In genomic region chr11:32347607-32348432, GRCm38 (mm10) we compare ENCODE assay signal across 8 mouse cellular contexts. TPM values are rescaled to one million over a fixed set of nuclear protein-coding genes. Genes with fewer than 3 reads are reported as not detected.
DNase-seq lines count a peak whose midpoint lies in the region; ATAC-seq lines count a peak whose summit lies in the region.

Sh3pxd2b (plus strand) TSS chr11:32347820.

- H3K27me3 ChIP-seq in embryonic facial prominence, embryonic 11.5 days (ENCODE audit: control insufficient read depth, insufficient read depth, low read length), result no peaks in the 10 kb centered on the region
- H3K27me3 ChIP-seq in heart, embryonic 16.5 days (ENCODE audit: control insufficient read depth, insufficient read depth, low read length), result no peaks in the 10 kb centered on the region
- no peaks in the 10 kb centered on the region for H3K27me3 ChIP-seq in lung, embryonic 16.5 days (ENCODE audit: control insufficient read depth, insufficient read depth, low read depth, low read length)

- no peak for ATAC-seq in CD4-positive, CD25-positive, alpha-beta regulatory T cell, adult 4 months
- ATAC-seq in embryonic facial prominence, embryonic 11.5 days (replicated peaks; ENCODE audit: insufficient number of reproducible peaks, low FRiP score, low TSS enrichment, low read depth), result peak; percentile 74
- peak; percentile 82 for ATAC-seq in heart, embryonic 16.5 days (replicated peaks; ENCODE audit: extremely low read depth, insufficient read depth, low FRiP score)
- peak; percentile 87 for ATAC-seq in lung, embryonic 16.5 days (ENCODE audit: low read depth)

- DNase-seq in CD4-positive, CD25-positive, alpha-beta regulatory T cell, adult 2 months (ENCODE audit: low read depth, low spot score), result peak; percentile 40
- DNase-seq in adrenal gland, adult (ENCODE audit: inconsistent age in 2 of 2, low spot score in 1 of 2), result peak; percentile 70 to 84
- DNase-seq in embryonic facial prominence, embryonic 11.5 days (ENCODE audit: low spot score), result peak; percentile 74
- peak; percentile 70 to 87 for DNase-seq in kidney, postnatal 36 days
- DNase-seq in retina, embryonic 14.5 days (ENCODE audit: low spot score), result peak; percentile 68

- under 1% methylated on average over 57 of the region's 86 CpGs for WGBS in embryonic facial prominence, embryonic 11.5 days
- whole genome bisulfite sequencing in heart, embryonic 16.5 days, result 1% methylated on average over 73 of the region's 86 CpGs
- under 1% methylated on average over 73 of the region's 86 CpGs for WGBS in lung, embryonic 16.5 days

- H3K4me3 ChIP-seq in embryonic facial prominence, embryonic 11.5 days (ENCODE audit: low read depth, low read length), result peak within 1 kb of the TSS; percentile 79
- peak within 1 kb of the TSS; percentile 67 for H3K4me3 ChIP-seq in heart, embryonic 16.5 days (ENCODE audit: low read length)
- H3K4me3 ChIP-seq in lung, embryonic 16.5 days (ENCODE audit: low read length), result peak within 1 kb of the TSS; percentile 89

- H3K4me1 ChIP-seq in embryonic facial prominence, embryonic 11.5 days (ENCODE audit: control insufficient read depth, insufficient read depth, low read length), result peaks cover 5% of the 10 kb centered on the region
- peaks cover 9% of the 10 kb centered on the region for H3K4me1 ChIP-seq in heart, embryonic 16.5 days (ENCODE audit: control insufficient read depth, insufficient read depth, low read length)
- peaks cover 15% of the 10 kb centered on the region for H3K4me1 ChIP-seq in lung, embryonic 16.5 days (replicated peaks; ENCODE audit: control insufficient read depth, insufficient read depth, low read length)

- H3K36me3 ChIP-seq in embryonic facial prominence, embryonic 11.5 days (replicated peaks; ENCODE audit: control insufficient read depth, insufficient read depth, low read depth, low read length), result peaks cover 3% of the 10 kb centered on the region
- peaks cover 4% of the 10 kb centered on the region; the same call in 1 of the 2 replicates for H3K36me3 ChIP-seq in heart, embryonic 16.5 days (ENCODE audit: control insufficient read depth, insufficient read depth)
- H3K36me3 ChIP-seq in lung, embryonic 16.5 days (ENCODE audit: control insufficient read depth, insufficient read depth, low read length), result peaks cover 13% of the 10 kb centered on the region

- no peaks in the 10 kb centered on the region for H3K9me3 ChIP-seq in embryonic facial prominence, embryonic 11.5 days (replicated peaks; ENCODE audit: control insufficient read depth, low read length)
- H3K9me3 ChIP-seq in heart, embryonic 16.5 days (replicated peaks; ENCODE audit: control insufficient read depth, low read length), result no peaks in the 10 kb centered on the region
- no peaks in the 10 kb centered on the region for H3K9me3 ChIP-seq in lung, embryonic 16.5 days (ENCODE audit: control insufficient read depth, low read length)

- peak within 1 kb of the TSS; percentile 86 for H3K4me2 ChIP-seq in embryonic facial prominence, embryonic 11.5 days (ENCODE audit: low read depth, low read length)
- H3K4me2 ChIP-seq in heart, embryonic 16.5 days (ENCODE audit: low read depth, low read length), result peak within 1 kb of the TSS; percentile 74
- peak within 1 kb of the TSS; percentile 80 for H3K4me2 ChIP-seq in lung, embryonic 16.5 days (ENCODE audit: low read depth, low read length)

- peak within 1 kb of the TSS; percentile 67 for H3K27ac ChIP-seq in embryonic facial prominence, embryonic 11.5 days (replicated peaks; ENCODE audit: low read depth, low read length)
- H3K27ac ChIP-seq in heart, embryonic 16.5 days (ENCODE audit: low read length), result peak within 1 kb of the TSS; percentile 75
- H3K27ac ChIP-seq in lung, embryonic 16.5 days (ENCODE audit: low read length), result peak within 1 kb of the TSS; percentile 81

- H3K9ac ChIP-seq in embryonic facial prominence, embryonic 11.5 days (replicated peaks; ENCODE audit: low read length), result peak within 1 kb of the TSS; percentile 98
- H3K9ac ChIP-seq in heart, embryonic 16.5 days (ENCODE audit: low read length), result peak within 1 kb of the TSS; percentile 89
- H3K9ac ChIP-seq in lung, embryonic 16.5 days (ENCODE audit: low read length), result peak within 1 kb of the TSS; percentile 96

RNA-seq across cellular contexts. Expression of gene Sh3pxd2b, which starts in this region (rescaled TPM):
- polyA plus RNA-seq in CD4-positive, CD25-positive, alpha-beta regulatory T cell, adult 4 months (2017; shearing (Covaris generic)), result under 1 TPM in 1 of 2 experiments, not detected in 1; 0.28 TPM
- 17.2 and 18.0 TPM in 2 replicates for polyA plus RNA-seq in embryonic facial prominence, embryonic 11.5 days (2014; fragmentation: Nextera tagmentation; extraction: Ambion mirVana)
- 10.0 and 10.9 TPM in 2 replicates for polyA plus RNA-seq in heart, embryonic 16.5 days (2015; fragmentation: Nextera tagmentation; extraction: Ambion mirVana)
- 23.4 and 23.6 TPM in 2 replicates for polyA plus RNA-seq in lung, embryonic 16.5 days (2015; fragmentation: Nextera tagmentation; extraction: Ambion mirVana)
